Mouse (Mus musculus) G1E-ER4 (cell line): ENCODE results near the gene Parp4. TPM values are rescaled to one million over a fixed set of nuclear protein-coding genes. Genes with fewer than 3 reads are reported as not detected.

Experiments used
- GATA1 ChIP-seq: IDR thresholded peaks from one replicate; pipeline ENCODE4 v1.8.0; 2012; ENCODE audit warnings: low read length, inconsistent platforms
- polyA plus RNA-seq: library from polyadenylated mRNA; stranded (reverse); fragments of >175 nt; gene quantifications from 2 replicates; pipeline ENCODE4 v1.2.3, GENCODE M21; 2012

The Parp4 gene
- polyA plus RNA-seq, 1 experiment = 0.36 TPM

- no peak for TF ChIP-seq GATA1
These were observed 6.9 kb downstream of the Parp4 start for GRCm38 (mm10) chr14:56582294-56582693.

DNA sequence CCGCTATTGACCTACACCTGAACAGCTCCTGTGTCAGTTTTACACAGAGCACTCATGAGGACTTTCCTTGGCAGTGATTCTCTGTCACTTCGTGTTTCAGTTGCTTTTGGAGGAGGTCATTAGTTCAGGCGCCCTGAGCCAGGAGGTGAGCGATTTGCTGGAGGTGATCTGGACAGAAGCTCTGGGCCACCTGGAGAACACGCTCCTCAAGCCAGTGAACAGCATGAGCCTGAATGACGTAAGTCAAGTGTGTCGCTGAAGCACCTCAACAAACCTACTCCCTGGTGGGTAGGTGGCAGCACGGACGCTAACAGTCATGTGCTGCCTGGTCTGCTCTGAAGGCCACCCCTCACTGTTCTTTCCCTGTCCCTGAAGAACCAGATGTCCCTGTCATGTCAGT is 16.8 kb downstream of the Parp4 start:
- TF ChIP-seq GATA1 = no peak

DNA sequence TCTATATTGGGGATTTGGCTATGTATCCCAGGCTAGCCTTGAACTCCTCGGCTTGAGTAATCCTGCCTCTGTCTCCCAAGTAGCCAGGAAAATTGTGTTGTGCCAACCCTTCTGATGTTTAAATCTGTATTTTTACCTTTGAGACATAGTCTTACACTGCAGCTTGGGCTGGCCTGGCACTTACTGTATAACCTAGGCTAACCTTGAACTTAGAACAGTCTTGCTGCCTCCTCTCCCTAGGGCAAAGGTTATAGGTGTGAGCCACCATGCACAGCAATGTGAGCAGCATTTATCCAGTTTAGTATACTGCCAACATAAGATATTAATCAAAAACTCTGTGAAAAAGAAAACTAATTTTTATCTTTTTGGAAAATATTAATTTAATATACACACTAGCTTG is 19.4 kb downstream of the Parp4 start:
- TF ChIP-seq GATA1 = no peak

DNA sequence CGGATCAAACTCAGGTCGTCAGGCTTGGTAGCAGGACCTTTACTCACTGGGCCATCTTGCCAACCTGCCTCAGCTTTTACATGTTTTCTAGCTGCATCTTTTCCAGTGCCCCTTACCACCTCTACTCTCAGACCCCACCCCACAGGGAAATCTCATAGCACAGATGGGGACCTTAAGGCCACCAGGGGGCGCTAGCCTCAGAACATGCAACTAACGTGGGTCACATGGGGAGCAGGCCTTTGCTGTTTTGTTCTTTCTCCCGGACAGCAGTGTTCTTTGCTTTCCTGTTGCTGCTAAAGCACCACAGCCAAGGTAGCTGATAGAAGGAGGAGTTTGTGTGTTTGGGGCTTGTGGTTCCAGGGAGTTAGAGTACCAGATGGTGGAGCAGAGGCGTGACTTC is 23.3 kb downstream of the Parp4 start:
- no peak for TF ChIP-seq GATA1

- no peak for TF ChIP-seq GATA1
These were observed 26.6 kb downstream of the Parp4 start for GRCm38 (mm10) chr14:56602069-56602468.

GRCm38 (mm10) chr14:56604438-56604837 is 29.0 kb downstream of the Parp4 start:
- TF ChIP-seq GATA1 = no peak

DNA sequence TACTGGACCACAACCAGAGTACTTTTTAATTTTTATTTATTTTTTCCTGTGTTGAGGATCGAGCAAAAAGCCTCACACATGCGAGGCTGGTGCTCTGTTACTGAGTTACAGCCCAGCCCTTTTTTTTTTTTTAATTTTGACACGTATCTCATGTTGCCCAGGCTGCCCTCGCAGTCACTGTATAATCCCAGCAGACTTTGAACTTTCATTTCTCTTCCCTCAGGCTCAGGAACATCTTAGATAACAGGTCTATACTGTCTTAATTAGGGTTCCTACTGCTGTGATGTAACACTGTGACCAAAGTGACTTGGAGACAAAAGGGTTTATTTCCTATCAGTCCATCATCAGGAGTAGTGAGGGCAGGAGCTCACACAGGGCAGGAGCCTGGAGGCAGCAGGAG is 29.7 kb downstream of the Parp4 start:
- no peak for TF ChIP-seq GATA1

- TF ChIP-seq GATA1 = no peak
These were observed 37.8 kb downstream of the Parp4 start for GRCm38 (mm10) chr14:56613212-56613611.

DNA sequence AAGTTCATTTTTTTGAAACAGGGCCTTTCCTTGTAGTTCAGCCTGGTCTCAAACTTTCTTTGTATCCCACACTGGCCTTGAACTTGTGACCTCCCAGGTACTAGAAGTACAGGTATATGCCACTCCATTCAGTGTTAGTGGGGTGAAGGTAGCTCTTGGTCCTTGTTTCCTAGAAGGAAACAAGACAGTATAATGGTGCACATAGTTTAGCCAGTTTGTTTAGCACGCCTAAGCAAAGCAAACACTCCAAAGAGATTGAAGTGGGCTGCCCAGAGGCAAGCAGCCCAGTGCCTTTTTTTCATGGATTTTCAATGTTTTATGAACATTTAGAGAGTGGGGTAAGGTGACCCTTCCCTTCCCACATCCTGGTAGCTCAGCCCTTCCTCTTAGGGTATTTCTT is 42.1 kb downstream of the Parp4 start:
- TF ChIP-seq GATA1 = no peak

DNA sequence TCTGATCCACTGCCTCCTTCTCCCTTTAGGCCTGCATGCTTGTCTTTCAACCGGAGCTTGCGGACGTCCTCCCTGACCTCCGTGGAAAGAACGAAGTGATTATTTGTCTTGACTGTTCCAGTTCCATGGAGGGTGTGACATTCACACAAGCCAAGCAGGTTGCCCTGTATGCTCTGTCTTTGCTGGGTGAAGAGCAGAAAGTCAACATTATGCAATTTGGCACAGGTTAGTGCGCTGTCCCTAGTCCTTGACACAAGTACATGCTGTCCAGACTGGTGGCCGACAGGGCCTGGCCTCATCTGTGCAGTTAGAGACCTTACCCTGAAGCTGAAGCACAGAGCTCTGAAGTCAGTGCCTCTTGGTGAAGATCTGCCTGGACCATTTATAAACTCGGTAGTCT is 45.0 kb downstream of the Parp4 start:
- TF ChIP-seq GATA1 = no peak

GRCm38 (mm10) chr14:56626202-56626601 is 50.8 kb downstream of the Parp4 start:
- no peak for TF ChIP-seq GATA1

DNA sequence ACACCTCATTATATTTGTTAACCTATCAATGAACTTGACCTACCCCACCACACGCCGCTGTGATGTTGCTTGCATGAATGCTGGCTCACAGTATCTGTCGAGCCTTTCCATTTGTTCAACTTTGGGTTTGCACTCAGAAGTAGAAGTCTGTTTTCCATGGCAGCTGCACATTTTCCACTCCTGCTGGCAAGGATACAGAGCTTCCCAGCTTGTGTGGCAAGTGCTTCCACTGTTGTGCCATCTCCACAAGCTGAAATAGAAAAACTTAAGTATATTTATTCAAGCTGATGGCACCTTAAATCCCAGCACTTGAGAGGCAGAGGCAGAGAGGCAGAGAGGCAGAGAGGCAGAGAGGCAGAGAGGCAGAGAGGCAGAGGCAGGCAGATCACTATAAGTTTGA is 52.9 kb downstream of the Parp4 start:
- TF ChIP-seq GATA1 = no peak

DNA sequence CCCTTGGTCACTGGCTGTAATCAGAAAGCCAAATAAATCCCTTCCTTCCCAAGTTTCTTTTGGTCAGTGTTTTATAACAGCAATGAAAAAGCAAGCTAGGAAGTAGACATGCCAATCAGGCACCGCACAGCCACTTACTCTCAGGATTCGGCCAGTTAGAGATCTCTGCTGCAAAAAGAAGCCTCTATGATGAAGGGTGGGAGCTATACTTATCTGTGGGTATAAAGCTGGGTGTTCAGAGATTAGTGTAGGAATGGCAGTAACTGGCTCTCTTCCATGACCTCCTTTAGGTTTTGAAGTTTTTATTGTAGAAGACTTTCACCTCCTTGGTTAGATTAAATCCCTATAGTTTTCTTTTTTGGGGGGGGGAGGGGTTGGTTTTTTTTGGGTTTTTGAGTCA is 55.7 kb downstream of the Parp4 start:
- no peak for TF ChIP-seq GATA1

GRCm38 (mm10) chr14:56647206-56647605 is 71.8 kb downstream of the Parp4 start:
- TF ChIP-seq GATA1 = no peak

- TF ChIP-seq GATA1 = no peak
These were observed 74.0 kb downstream of the Parp4 start for GRCm38 (mm10) chr14:56649448-56649847.

DNA sequence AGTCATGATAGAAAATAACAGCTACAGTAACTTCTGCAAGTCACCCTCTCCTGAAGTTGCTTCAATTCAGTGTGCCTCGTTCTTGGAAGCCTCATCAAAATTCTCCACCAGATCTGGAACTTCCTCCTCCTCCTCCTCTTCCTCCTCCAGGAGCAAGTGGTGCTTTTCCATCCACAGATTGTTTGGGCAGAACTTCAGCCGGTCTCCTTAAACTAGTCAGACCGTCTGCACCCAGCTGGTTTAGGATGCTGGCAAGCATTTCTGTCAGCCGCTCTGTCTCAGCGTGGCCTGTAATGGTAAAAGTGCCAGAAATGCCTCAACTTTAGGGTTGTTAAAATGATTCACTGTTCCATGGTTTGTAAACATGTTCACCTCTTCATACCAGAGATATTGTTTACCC is 90.2 kb downstream of the Parp4 start:
- TF ChIP-seq GATA1 = no peak

DNA sequence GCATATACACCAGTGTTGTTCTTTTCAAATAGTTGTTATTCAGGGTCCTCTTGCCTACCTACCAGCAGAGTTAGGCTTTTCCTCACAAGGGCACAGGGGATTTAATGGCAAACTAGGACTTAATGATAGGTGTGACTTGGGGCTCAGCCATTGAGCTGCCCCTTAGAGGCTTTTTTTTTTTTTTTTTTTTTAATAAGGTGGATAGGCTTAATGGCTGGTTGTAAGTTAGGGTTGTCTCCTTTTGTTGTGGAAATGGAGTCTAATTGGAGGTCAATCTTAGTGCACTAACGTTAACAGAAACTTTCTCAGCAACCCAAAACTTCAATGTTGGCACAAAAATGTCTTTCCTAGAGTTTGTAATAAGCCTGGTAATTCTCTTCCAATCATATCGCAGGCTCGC is 91.5 kb downstream of the Parp4 start:
- TF ChIP-seq GATA1 = no peak
